Mouse (Mus musculus) embryonic stem cell, embryonic (primary cell): ENCODE data around the gene Atp5g2.

ENCODE experiments used
- CTCF ChIA-PET, 4 experiments: fragments of 300-600 bp in 2 of 4; fragments of 350-600 bp in 2 of 4; sonication (Branson Sonifier 250); formaldehyde crosslinking; loops; one replicate each; lab custom pipeline; 2022; ENCODE audit warnings: inconsistent platforms in 2 of 4; lab: Charles Lee
- POLR2A ChIA-PET, 4 experiments: fragments of 300-600 bp in 2 of 4; fragments of 350-600 bp in 2 of 4; sonication (Branson Sonifier 250); formaldehyde crosslinking; loops; one replicate each; lab custom pipeline; 2022; ENCODE audit warnings: antibody characterized with exemption in 4 of 4, inconsistent platforms in 1 of 4; lab: Charles Lee

Atp5g2 gene

GRCm38 (mm10) chr15:102683670-102684069 is 11.5 kb upstream of the Atp5g2 start:
- ChIA-PET CTCF (interaction anchor here in 3 of 4 experiments (0.5 to 2.0 kb wide), 30 partner anchors 9 to 588 kb away, joined by 3 to 25 read pairs (median 3); partner anchors contain the start of genes Calcoco1 (in 2 of the 3), Atp5g2 (in 1 of the 3) and Tarbp2 (in 1 of the 3)), POLR2A (interaction anchor here in 3 of 4 experiments (0.6 to 6.5 kb wide), 10 partner anchors 8 to 342 kb away, joined by 3 to 50 read pairs (median 4); partner anchors contain the start of gene Atp5g2 (in 3 of the 3))

DNA sequence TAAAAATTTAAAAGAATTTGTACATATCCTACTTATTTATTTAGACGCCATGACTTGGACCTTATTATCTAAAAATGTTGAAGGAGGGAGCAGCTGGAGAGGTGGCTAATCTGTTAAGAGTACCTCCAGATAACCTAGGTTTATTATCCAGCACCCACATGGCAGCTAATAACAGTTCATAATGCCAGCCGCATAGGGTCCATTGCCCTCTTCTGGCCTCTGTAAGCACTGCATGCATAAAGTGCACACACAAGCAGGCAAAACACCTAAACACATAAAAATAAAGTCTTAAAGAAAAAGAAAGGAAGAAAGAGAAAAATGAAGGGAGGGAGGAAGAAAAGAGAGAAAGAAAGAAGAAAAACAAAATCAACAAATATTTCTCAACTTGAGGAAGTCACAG is 4.2 kb upstream of the Atp5g2 start:
- ChIA-PET POLR2A (interaction anchor here in 2 of 4 experiments (1.1 to 2.2 kb wide), 6 partner anchors 16 to 149 kb away, joined by 3 to 6 read pairs (median 3); no protein-coding TSS in a partner anchor), CTCF (interaction anchor here in 3 of 4 experiments (0.6 to 2.0 kb wide), 11 partner anchors 10 to 631 kb away, joined by 3 to 7 read pairs (median 3); partner anchors contain the start of gene Calcoco1 (in 1 of the 3))

GRCm38 (mm10) chr15:102673548-102673947 is 1.4 kb upstream of the Atp5g2 start:
- CTCF ChIA-PET, result interaction anchor here in 2 of 4 experiments (0.7 to 2.4 kb wide), 4 partner anchors 10 to 230 kb away, joined by 3 to 8 read pairs (median 4); no protein-coding TSS in a partner anchor
- POLR2A ChIA-PET, result interaction anchor here in 2 of 4 experiments (0.5 to 6.7 kb wide), 20 partner anchors 10 to 427 kb away, joined by 3 to 88 read pairs (median 5); partner anchors contain the start of genes Atf7 (in 1 of the 2), Calcoco1 (in 1 of the 2), Gm28047 (in 1 of the 2) and Pcbp2 (in 1 of the 2)

- CTCF ChIA-PET, result interaction anchor here in 3 of 4 experiments (0.6 to 2.4 kb wide), 10 partner anchors 12 to 648 kb away, joined by 3 to 9 read pairs (median 4); no protein-coding TSS in a partner anchor
- POLR2A ChIA-PET, result interaction anchor here (0.6 to 6.7 kb wide), 60 partner anchors 10 to 643 kb away, joined by 3 to 88 read pairs (median 5); partner anchors contain the start of genes Sp1 (in 3 of the 4), Atf7 (in 2 of the 4), Calcoco1 (in 2 of the 4) and Cbx5 (in 2 of the 4)
Measured at GRCm38 (mm10) chr15:102671721-102672214, 384 bp downstream of the Atp5g2 start.

- POLR2A ChIA-PET, result interaction anchor here (0.5 to 6.7 kb wide), 146 partner anchors 9 to 1627 kb away, joined by 3 to 88 read pairs (median 4); partner anchors contain the start of genes Atf7 (in 3 of the 4), Calcoco1 (in 3 of the 4), Pcbp2 (in 3 of the 4) and Sp1 (in 3 of the 4)
- CTCF ChIA-PET, result interaction anchor here (0.5 to 2.0 kb wide), 56 partner anchors 8 to 1233 kb away, joined by 3 to 9 read pairs (median 4); partner anchors contain the start of genes Tarbp2 (in 2 of the 4), Aaas (in 1 of the 4), Atf7 (in 1 of the 4) and Copz1 (in 1 of the 4)
Measured at GRCm38 (mm10) chr15:102670767-102671575, 1.2 kb downstream of the Atp5g2 start.

- ChIA-PET CTCF (interaction anchor here (0.5 to 1.5 kb wide), 45 partner anchors 8 to 686 kb away, joined by 3 to 9 read pairs (median 4); partner anchors contain the start of genes Tarbp2 (in 2 of the 4), Aaas (in 1 of the 4), Atf7 (in 1 of the 4) and Copz1 (in 1 of the 4)), POLR2A (interaction anchor here (0.5 to 6.7 kb wide), 100 partner anchors 8 to 803 kb away, joined by 3 to 88 read pairs (median 4); partner anchors contain the start of genes Atf7 (in 3 of the 4), Calcoco1 (in 3 of the 4), Pcbp2 (in 3 of the 4) and Sp1 (in 3 of the 4))
Measured at GRCm38 (mm10) chr15:102670281-102670680, 1.9 kb downstream of the Atp5g2 start.

DNA sequence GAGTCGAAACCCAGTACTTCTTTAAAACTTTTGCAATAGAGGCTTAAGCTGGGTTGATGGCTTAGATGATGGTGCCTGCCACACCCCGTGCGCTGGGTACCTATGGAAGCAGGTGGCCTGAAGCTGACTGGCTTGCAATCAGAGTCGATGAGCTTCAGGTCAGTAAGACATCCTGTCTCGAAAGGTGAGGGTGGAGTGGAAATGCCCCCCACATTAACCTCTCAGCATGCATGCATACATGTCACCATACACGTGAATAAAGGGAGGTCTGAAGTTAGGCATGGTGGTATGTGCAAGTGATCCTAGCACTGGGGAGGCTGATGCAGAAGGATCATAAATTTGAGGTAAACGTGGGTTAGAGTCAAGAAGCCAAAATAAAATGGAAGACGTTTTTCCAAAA is 2.6 kb downstream of the Atp5g2 start:
- POLR2A ChIA-PET, result interaction anchor here (0.6 to 6.7 kb wide), 39 partner anchors 9 to 639 kb away, joined by 3 to 88 read pairs (median 7); partner anchors contain the start of genes Atf7 (in 2 of the 4), Calcoco1 (in 2 of the 4), Gm28047 (in 2 of the 4) and Pcbp2 (in 2 of the 4)
- CTCF ChIA-PET, result interaction anchor here in 1 of 4 experiments (0.6 kb wide), 1 partner anchor 153 kb away, joined by 3 read pairs; no protein-coding TSS in a partner anchor

- POLR2A ChIA-PET, result interaction anchor here in 3 of 4 experiments (0.6 to 1.7 kb wide), 7 partner anchors 8 to 527 kb away, joined by 3 to 8 read pairs (median 4); partner anchors contain the start of gene Atf7 (in 1 of the 3)
- CTCF ChIA-PET, result interaction anchor here (0.5 to 1.6 kb wide), 13 partner anchors 8 to 607 kb away, joined by 3 to 4 read pairs (median 3); partner anchors contain the start of genes Aaas (in 1 of the 4), Calcoco1 (in 1 of the 4), Copz1 (in 1 of the 4) and Tarbp2 (in 1 of the 4)
Measured at GRCm38 (mm10) chr15:102665494-102665893, 6.7 kb downstream of the Atp5g2 start.

DNA sequence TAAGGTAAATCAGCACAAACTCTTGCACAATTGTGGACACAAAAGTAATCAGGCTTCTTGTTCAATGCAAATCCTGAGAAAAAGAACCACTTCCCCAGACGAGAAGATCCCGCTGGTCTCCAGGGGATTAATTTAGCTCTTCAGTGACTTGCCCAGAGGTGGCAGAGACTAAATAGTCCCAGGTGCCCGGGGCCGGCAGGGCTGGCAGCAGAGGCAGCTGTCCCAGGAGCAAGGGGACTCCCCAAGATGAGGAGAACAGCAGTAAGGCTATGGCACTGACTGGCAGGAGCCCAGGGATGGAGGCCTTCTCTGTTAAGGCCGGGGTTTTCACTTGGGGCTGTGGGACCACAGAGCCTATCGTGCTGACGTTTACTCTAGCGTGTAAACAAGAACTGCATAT is 8.3 kb downstream of the Atp5g2 start:
- ChIA-PET POLR2A (interaction anchor here in 1 of 4 experiments (0.6 to 5.7 kb wide), 7 partner anchors 7 to 379 kb away, joined by 3 to 66 read pairs (median 3); partner anchors contain the start of genes Atf7, Atp5g2 and Calcoco1), CTCF (interaction anchor here in 2 of 4 experiments (0.6 to 0.8 kb wide), 2 partner anchors 139 to 1523 kb away, joined by 3 to 9 read pairs; partner anchors contain the start of gene Npff (in 1 of the 2))

GRCm38 (mm10) chr15:102662601-102663000 is 9.6 kb downstream of the Atp5g2 start:
- CTCF ChIA-PET, result interaction anchor here in 1 of 4 experiments (0.7 kb wide), 1 partner anchor 8 kb away, joined by 3 read pairs; no protein-coding TSS in a partner anchor
- POLR2A ChIA-PET, result interaction anchor here in 3 of 4 experiments (0.6 to 5.7 kb wide), 8 partner anchors 8 to 146 kb away, joined by 3 to 66 read pairs (median 4); partner anchors contain the start of genes Atp5g2 (in 2 of the 3), Map3k12 (in 1 of the 3) and Tarbp2 (in 1 of the 3)

- POLR2A ChIA-PET, result interaction anchor here (0.6 to 5.7 kb wide), 15 partner anchors 7 to 1863 kb away, joined by 3 to 66 read pairs (median 4); partner anchors contain the start of gene Atp5g2 (in 1 of the 4)
- CTCF ChIA-PET, result interaction anchor here in 3 of 4 experiments (0.6 to 0.7 kb wide), 6 partner anchors 8 to 1388 kb away, joined by 3 to 8 read pairs (median 4); partner anchors contain the start of gene Atf7 (in 1 of the 3)
Measured at GRCm38 (mm10) chr15:102657926-102658381, 14.2 kb downstream of the Atp5g2 start.

- POLR2A ChIA-PET, result interaction anchor here in 3 of 4 experiments (0.7 to 2.2 kb wide), 10 partner anchors 9 to 39 kb away, joined by 3 to 29 read pairs (median 7); partner anchors contain the start of gene Atp5g2 (in 2 of the 3)
- CTCF ChIA-PET, result interaction anchor here in 3 of 4 experiments (1.0 to 1.5 kb wide), 3 partner anchors 8 to 9 kb away, joined by 3 to 4 read pairs (median 3); no protein-coding TSS in a partner anchor
Measured at GRCm38 (mm10) chr15:102656658-102657057, 15.5 kb downstream of the Atp5g2 start.

GRCm38 (mm10) chr15:102651928-102652660 is 20.1 kb downstream of the Atp5g2 start:
- ChIA-PET CTCF (interaction anchor here in 3 of 4 experiments (0.6 to 1.2 kb wide), 6 partner anchors 19 to 134 kb away, joined by 3 to 10 read pairs (median 3); no protein-coding TSS in a partner anchor), POLR2A (interaction anchor here in 3 of 4 experiments (0.6 to 1.9 kb wide), 9 partner anchors 10 to 281 kb away, joined by 3 to 7 read pairs (median 4); partner anchors contain the start of gene Atp5g2 (in 1 of the 3))

DNA sequence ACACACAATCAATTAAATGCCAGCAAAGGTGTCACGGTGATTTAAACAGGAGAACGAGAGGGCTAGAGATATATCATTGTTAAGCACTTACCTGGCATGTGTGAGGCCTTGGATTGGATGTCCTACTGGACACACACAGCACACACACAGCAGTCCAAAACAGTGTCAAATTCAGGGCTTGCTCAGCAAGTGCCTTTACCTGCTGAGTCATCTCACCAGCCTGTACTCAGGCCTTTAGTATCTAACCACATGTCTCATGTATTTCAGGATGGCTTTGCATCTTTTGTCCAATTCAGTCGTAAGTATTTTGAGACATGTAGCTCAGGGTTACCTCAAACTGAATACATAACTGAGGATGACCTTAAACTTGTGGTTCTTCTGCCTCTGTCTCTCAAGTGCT is 21.0 kb downstream of the Atp5g2 start:
- POLR2A ChIA-PET, result interaction anchor here in 2 of 4 experiments (0.9 to 1.7 kb wide), 4 partner anchors 14 to 21 kb away, joined by 4 to 6 read pairs (median 4); partner anchors contain the start of gene Atp5g2 (in 1 of the 2)
- CTCF ChIA-PET, result no interaction called here

- ChIA-PET CTCF (no interaction called here), POLR2A (interaction anchor here in 2 of 4 experiments (0.7 to 1.7 kb wide), 4 partner anchors 10 to 25 kb away, joined by 3 to 4 read pairs (median 4); partner anchors contain the start of gene Atf7 (in 2 of the 2))
Measured at GRCm38 (mm10) chr15:102635817-102636216, 36.3 kb downstream of the Atp5g2 start.
